Comparison of ENCODE assay signal across 13 mouse cellular contexts in the genomic region with DNA sequence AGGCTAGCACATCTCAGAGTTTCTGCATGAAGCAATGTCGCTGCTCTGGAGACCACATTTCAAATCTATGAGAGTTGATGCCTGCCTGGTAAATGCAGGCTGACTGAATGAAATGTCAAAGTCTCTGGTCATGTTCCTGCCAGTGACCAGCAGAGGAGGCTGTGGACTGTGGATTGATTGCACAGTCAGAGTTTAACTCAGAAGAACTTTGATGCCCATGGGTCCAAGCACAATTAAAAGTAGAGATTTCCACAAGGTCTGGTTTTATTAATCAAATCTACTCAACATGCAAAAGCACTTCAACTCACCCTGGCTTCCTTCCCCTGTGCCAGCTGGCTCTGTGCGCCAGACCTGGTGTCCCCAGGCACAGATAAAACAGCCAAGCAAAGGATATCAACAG.
A peak's percentile ranks its signal among the peaks of the same experiment; 100 is the strongest.
DNase-seq lines count a peak whose midpoint lies in the region; ATAC-seq and TF ChIP-seq lines count a peak whose summit lies in the region.
"Had no signal": no experiment of that assay in that cellular context is flagged by ENCODE, and none has a peak within 500 bp of the region (broad histone marks: within the 10 kb centered on the region; RNA-seq: fewer than 3 reads in every experiment).

No protein-coding gene starts in this region.

- no peaks in the 10 kb centered on the region for H3K9me3 ChIP-seq in kidney, embryonic 15.5 days (replicated peaks)
- no peaks in the 10 kb centered on the region for H3K9me3 ChIP-seq in lung, embryonic 14.5 days (ENCODE audit: low read depth, low read length)
- no peaks in the 10 kb centered on the region for H3K9me3 ChIP-seq in midbrain, embryonic 11.5 days (ENCODE audit: control insufficient read depth, low read length)
- H3K9me3 ChIP-seq: limb, embryonic 12.5 days; megakaryocyte, embryonic 14.5 days had no signal

- no peaks in the 10 kb centered on the region for H3K36me3 ChIP-seq in kidney, adult 2 months (ENCODE audit: control insufficient read depth, insufficient read depth, low read length)
- no peaks in the 10 kb centered on the region for H3K36me3 ChIP-seq in kidney, embryonic 15.5 days
- H3K36me3 ChIP-seq in lung, embryonic 14.5 days (ENCODE audit: insufficient read depth) = no peaks in the 10 kb centered on the region
- H3K36me3 ChIP-seq in midbrain, embryonic 11.5 days (ENCODE audit: control insufficient read depth, insufficient read depth, low read length) = no peaks in the 10 kb centered on the region
- H3K36me3 ChIP-seq: limb, embryonic 12.5 days had no signal

- 75% methylated on average over 2 of the region's 2 CpGs for WGBS in kidney, adult 2 months
- WGBS in kidney, embryonic 15.5 days = 79% methylated on average over 2 of the region's 2 CpGs
- WGBS in lung, embryonic 14.5 days = 72% methylated on average over 2 of the region's 2 CpGs
- 77% methylated on average over 2 of the region's 2 CpGs for WGBS in midbrain, embryonic 11.5 days

- no peak for TF ChIP-seq POLR2A in kidney, adult 2 months (IDR thresholded peaks at IDR 0.05; ENCODE audit: low read depth, low read length)

- no peak for ATAC-seq in kidney, embryonic 15.5 days (replicated peaks; ENCODE audit: low FRiP score)
- no peak for ATAC-seq in lung, embryonic 14.5 days (ENCODE audit: insufficient read depth)
- no peak for ATAC-seq in midbrain, embryonic 11.5 days (ENCODE audit: low FRiP score)
- ATAC-seq: inflammation-experienced regulatory T-cells, adult 6 months had no signal

- DNase-seq in cerebellum, postnatal 10 days = peak; percentile 46 to 58
- no peak for DNase-seq in cerebellum, adult 8-10 months
- peak; percentile 20 for DNase-seq in kidney, adult 2 months
- DNase-seq in lung, embryonic 14.5 days = peak; percentile 78
- DNase-seq in lung, postnatal 25 days (ENCODE audit: low spot score) = no peak
- peak; percentile 60 for DNase-seq in lung, postnatal 10 days
- no peak for DNase-seq in midbrain, embryonic 11.5 days (ENCODE audit: low spot score, missing footprints)
- DNase-seq: cerebellum, postnatal 36 days; right cerebral cortex, postnatal 4 days had no signal

- H3K4me2 ChIP-seq in kidney, embryonic 15.5 days = no peak overlapping the region
- H3K4me2 ChIP-seq in lung, embryonic 14.5 days = no peak overlapping the region
- H3K4me2 ChIP-seq in midbrain, embryonic 11.5 days = no peak overlapping the region
- H3K4me2 ChIP-seq: limb, embryonic 12.5 days had no signal

- no peaks in the 10 kb centered on the region for H3K4me1 ChIP-seq in kidney, adult 2 months (ENCODE audit: control insufficient read depth, insufficient read depth, low read length)
- H3K4me1 ChIP-seq in kidney, embryonic 15.5 days = peaks cover 14% of the 10 kb centered on the region
- peaks cover 11% of the 10 kb centered on the region for H3K4me1 ChIP-seq in lung, embryonic 14.5 days (ENCODE audit: insufficient read depth)
- peaks cover 9% of the 10 kb centered on the region; the same call in 1 of the 2 replicates for H3K4me1 ChIP-seq in midbrain, embryonic 11.5 days (ENCODE audit: control insufficient read depth, insufficient read depth, low read length)
- H3K4me1 ChIP-seq: megakaryocyte, embryonic 14.5 days had no signal

- no peak overlapping the region for H3K27ac ChIP-seq in kidney, adult 2 months (ENCODE audit: insufficient read depth, low read depth, low read length)
- H3K27ac ChIP-seq in kidney, embryonic 15.5 days = no peak overlapping the region
- no peak overlapping the region for H3K27ac ChIP-seq in lung, embryonic 14.5 days (ENCODE audit: low read depth)
- H3K27ac ChIP-seq in midbrain, embryonic 11.5 days (ENCODE audit: low read depth, low read length) = no peak overlapping the region
- H3K27ac ChIP-seq: limb, embryonic 12.5 days had no signal

- H3K9ac ChIP-seq in kidney, embryonic 15.5 days = no peak overlapping the region
- no peak overlapping the region for H3K9ac ChIP-seq in lung, embryonic 14.5 days
- H3K9ac ChIP-seq in midbrain, embryonic 11.5 days (ENCODE audit: low read length) = no peak overlapping the region
- H3K9ac ChIP-seq: limb, embryonic 12.5 days had no signal

- no peak overlapping the region for H3K4me3 ChIP-seq in kidney, adult 2 months (ENCODE audit: insufficient read depth, low read depth, low read length)
- no peak overlapping the region for H3K4me3 ChIP-seq in kidney, embryonic 15.5 days (replicated peaks)
- H3K4me3 ChIP-seq in lung, embryonic 14.5 days (ENCODE audit: low read depth, low read length) = no peak overlapping the region
- no peak overlapping the region for H3K4me3 ChIP-seq in midbrain, embryonic 11.5 days (ENCODE audit: low read depth, low read length)
- H3K4me3 ChIP-seq: limb, embryonic 12.5 days; megakaryocyte, embryonic 14.5 days had no signal

- TF ChIP-seq CTCF in kidney, adult 2 months (conservative IDR thresholded peaks at IDR 0.05; ENCODE audit: insufficient read depth, insufficient read length, low read depth, low read length) = peak; percentile 71
- TF ChIP-seq CTCF in lung, embryonic 14.5 days (IDR thresholded peaks at IDR 0.05; ENCODE audit: low read depth) = peak; percentile 78

- H3K27me3 ChIP-seq in kidney, adult 2 months (replicated peaks; ENCODE audit: control insufficient read depth, insufficient read depth, low read length) = no peaks in the 10 kb centered on the region
- H3K27me3 ChIP-seq in kidney, embryonic 15.5 days = no peaks in the 10 kb centered on the region
- no peaks in the 10 kb centered on the region for H3K27me3 ChIP-seq in lung, embryonic 14.5 days (ENCODE audit: insufficient read depth, low read length)
- H3K27me3 ChIP-seq in midbrain, embryonic 11.5 days (ENCODE audit: control insufficient read depth, insufficient read depth, low read length) = no peaks in the 10 kb centered on the region
- H3K27me3 ChIP-seq: limb, embryonic 12.5 days had no signal

Comparison
In these comparisons a context has a peak if more than half of its experiments do, and no peak if none do; other contexts are left out.
1. DNase-seq: peak in cerebellum, postnatal 10 days (2 of 2), kidney, adult 2 months (single experiment), lung, embryonic 14.5 days (single experiment) and lung, postnatal 10 days (single experiment); none in cerebellum, adult 8-10 months (single experiment), lung, postnatal 25 days (single experiment) and midbrain, embryonic 11.5 days (single experiment).